Mouse (Mus musculus) lung, embryonic 15.5 days (tissue): ENCODE measurements at regions not wholly inside any gene's neighbourhood (a gene's known extent, or its start where the extent isn't known, plus 50 kb on each side); places are given as distances from the start of the nearest gene placed in this dataset.

Source experiments
- ATAC-seq: fragments of 200-750 bp; cut with Nextera tagmentation; 2 replicates; pipeline ENCODE4 v1.8.0; 2017; ENCODE audit warnings: moderate number of reproducible peaks, borderline replicate concordance; ENCODE audit not compliant: low FRiP score, low TSS enrichment; ENCODE audit errors: extremely low read depth
- H3K27ac ChIP-seq: fragments of 300-500 bp; sonication (generic); 2 replicates; pipeline ENCODE4 v1.5.1; 2015; ENCODE audit warnings: moderate library complexity, mild to moderate bottlenecking, inconsistent platforms
- H3K27me3 ChIP-seq: fragments of 300-500 bp; sonication (generic); 2 replicates; pipeline ENCODE4 v1.6.1; 2015; ENCODE audit warnings: inconsistent platforms
- H3K36me3 ChIP-seq: fragments of 300-500 bp; sonication (generic); 2 replicates; pipeline ENCODE4 v1.6.1; 2015; ENCODE audit warnings: inconsistent platforms
- H3K4me1 ChIP-seq: fragments of 300-500 bp; sonication (generic); 2 replicates; pipeline ENCODE4 v1.6.1; 2015; ENCODE audit warnings: inconsistent platforms
- H3K4me2 ChIP-seq: fragments of 300-500 bp; sonication (generic); 2 replicates; pipeline ENCODE4 v1.6.1; 2015; ENCODE audit warnings: inconsistent platforms, mild to moderate bottlenecking, moderate library complexity
- H3K4me3 ChIP-seq: fragments of 300-500 bp; sonication (generic); 2 replicates; pipeline ENCODE4 v1.5.1; 2015; ENCODE audit warnings: mild to moderate bottlenecking, inconsistent platforms
- H3K9ac ChIP-seq: fragments of 300-500 bp; sonication (generic); 2 replicates; pipeline ENCODE4 v1.6.1; 2015; ENCODE audit warnings: inconsistent platforms
- H3K9me3 ChIP-seq: fragments of 300-500 bp; sonication (generic); 2 replicates; pipeline ENCODE4 v1.6.1; 2016; ENCODE audit warnings: inconsistent platforms
- WGBS: fragments of 180-500 bp; shearing (Covaris S2); methylation state at CpG from one replicate; pipeline ENCODE4 v1.1.7; 2015; 5-methylcytosine and 5-hydroxymethylcytosine counted together

DNA sequence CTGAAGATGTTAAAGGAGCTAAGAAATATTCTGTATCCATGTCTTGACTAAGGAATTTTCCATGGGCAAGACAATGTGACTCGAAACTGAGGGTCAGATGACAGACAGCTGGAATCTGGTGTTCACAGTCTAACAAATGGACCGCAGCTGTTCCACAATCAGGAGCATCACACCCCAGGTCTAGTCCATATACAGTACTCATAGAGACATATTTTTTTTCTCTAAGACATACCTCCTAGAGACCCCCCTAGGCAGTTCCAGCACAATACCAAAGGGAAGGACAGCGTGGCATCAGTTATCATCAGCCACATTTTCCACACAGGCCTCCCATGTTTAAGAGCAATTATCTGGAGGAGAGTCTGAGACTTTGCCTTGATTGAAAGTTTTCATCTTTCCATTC lies 878.8 kb downstream of the Stpg2 start:
- no peak for ATAC-seq
- Histone ChIP-seq H3K4me3 (no peak overlapping the region), H3K36me3 (no peaks in the 10 kb centered on the region)

DNA sequence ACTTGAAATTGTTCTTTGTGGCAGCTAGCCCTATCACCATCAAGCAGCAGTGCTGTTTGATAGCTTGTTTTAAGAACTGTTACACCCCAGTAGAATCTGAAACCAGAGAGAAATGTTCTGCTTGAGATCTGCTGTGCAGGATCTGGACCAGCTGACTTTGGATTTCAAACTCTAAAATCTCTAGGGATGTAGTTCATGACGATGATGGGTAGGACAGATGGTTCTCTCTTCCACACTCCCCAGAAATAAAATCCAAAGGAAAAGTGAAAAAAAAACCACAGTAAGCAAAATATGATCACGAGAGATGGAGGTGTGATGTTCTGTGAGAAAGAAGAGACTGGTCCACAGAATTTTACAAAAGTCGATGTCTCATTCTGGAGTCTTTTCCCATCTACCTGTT lies 879.9 kb downstream of the Stpg2 start:
- Histone ChIP-seq H3K36me3 (no peaks in the 10 kb centered on the region), H3K4me2 (no peak overlapping the region), H3K4me1 (no peaks in the 10 kb centered on the region), H3K9me3 (no peaks in the 10 kb centered on the region), H3K9ac (no peak overlapping the region), H3K27ac (no peak overlapping the region), H3K27me3 (no peaks in the 10 kb centered on the region), H3K4me3 (no peak overlapping the region)
- no peak for ATAC-seq
- 67% methylated on average over 3 of the region's 3 CpGs for WGBS

More for the DNA sequence above, 878.8 kb downstream of the Stpg2 start:
- WGBS = 61% methylated on average over 3 of the region's 3 CpGs
- Histone ChIP-seq H3K4me2 (no peak overlapping the region), H3K9me3 (no peaks in the 10 kb centered on the region), H3K27me3 (no peaks in the 10 kb centered on the region), H3K27ac (no peak overlapping the region), H3K4me1 (no peaks in the 10 kb centered on the region), H3K9ac (no peak overlapping the region)

GRCm38 (mm10) chr3:140088019-140088418 lies 882.5 kb downstream of the Stpg2 start:
- Histone ChIP-seq H3K27ac (no peak overlapping the region), H3K9ac (no peak overlapping the region), H3K4me2 (no peak overlapping the region), H3K4me1 (no peaks in the 10 kb centered on the region), H3K36me3 (no peaks in the 10 kb centered on the region), H3K9me3 (no peaks in the 10 kb centered on the region), H3K27me3 (no peaks in the 10 kb centered on the region), H3K4me3 (no peak overlapping the region)
- no peak for ATAC-seq
- 54% methylated on average over 3 of the region's 3 CpGs for WGBS

- Histone ChIP-seq H3K9me3 (no peaks in the 10 kb centered on the region), H3K27me3 (no peaks in the 10 kb centered on the region), H3K9ac (no peak overlapping the region), H3K4me2 (no peak overlapping the region), H3K36me3 (no peaks in the 10 kb centered on the region), H3K4me1 (no peaks in the 10 kb centered on the region), H3K27ac (no peak overlapping the region), H3K4me3 (no peak overlapping the region)
- ATAC-seq = no peak
- 48% methylated on average over 2 of the region's 2 CpGs for WGBS
These were observed 886.4 kb downstream of the Stpg2 start for GRCm38 (mm10) chr3:140091900-140092299.

- ATAC-seq = no peak
- Histone ChIP-seq H3K4me3 (no peak overlapping the region), H3K27ac (no peak overlapping the region), H3K9ac (no peak overlapping the region), H3K9me3 (no peaks in the 10 kb centered on the region), H3K4me2 (no peak overlapping the region), H3K36me3 (no peaks in the 10 kb centered on the region), H3K4me1 (no peaks in the 10 kb centered on the region), H3K27me3 (no peaks in the 10 kb centered on the region)
These were observed 891.5 kb downstream of the Stpg2 start for GRCm38 (mm10) chr3:140096854-140097540.

- Histone ChIP-seq H3K4me3 (no peak overlapping the region), H3K4me1 (no peaks in the 10 kb centered on the region), H3K36me3 (no peaks in the 10 kb centered on the region), H3K9me3 (no peaks in the 10 kb centered on the region), H3K27ac (no peak overlapping the region), H3K4me2 (no peak overlapping the region), H3K9ac (no peak overlapping the region), H3K27me3 (no peaks in the 10 kb centered on the region)
- 77% methylated on average over 4 of the region's 4 CpGs for WGBS
- ATAC-seq = no peak
These were observed 903.9 kb downstream of the Stpg2 start for GRCm38 (mm10) chr3:140109401-140109800.

GRCm38 (mm10) chr3:140111414-140112172 lies 906.1 kb downstream of the Stpg2 start:
- Histone ChIP-seq H3K36me3 (no peaks in the 10 kb centered on the region), H3K27me3 (no peaks in the 10 kb centered on the region), H3K4me2 (no peak overlapping the region), H3K4me1 (no peaks in the 10 kb centered on the region), H3K9ac (no peak overlapping the region), H3K9me3 (no peaks in the 10 kb centered on the region), H3K4me3 (no peak overlapping the region), H3K27ac (no peak overlapping the region)
- ATAC-seq = no peak
- 81% methylated on average over 9 of the region's 9 CpGs for WGBS

- Histone ChIP-seq H3K4me2 (no peak overlapping the region), H3K27ac (no peak overlapping the region), H3K27me3 (no peaks in the 10 kb centered on the region), H3K36me3 (no peaks in the 10 kb centered on the region), H3K4me3 (no peak overlapping the region), H3K9ac (no peak overlapping the region), H3K9me3 (no peaks in the 10 kb centered on the region), H3K4me1 (no peaks in the 10 kb centered on the region)
- 62% methylated on average over 1 of the region's 1 CpGs for WGBS
- no peak for ATAC-seq
These were observed 909.6 kb downstream of the Stpg2 start for GRCm38 (mm10) chr3:140115116-140115515.

- H3K9ac ChIP-seq = no peak overlapping the region
- WGBS = 56% methylated on average over 3 of the region's 3 CpGs
- H3K4me1 ChIP-seq = no peaks in the 10 kb centered on the region
- H3K9me3 ChIP-seq = no peaks in the 10 kb centered on the region
- no peak overlapping the region for H3K4me3 ChIP-seq
- H3K27ac ChIP-seq = no peak overlapping the region
- no peaks in the 10 kb centered on the region for H3K36me3 ChIP-seq
- no peak for ATAC-seq
- H3K4me2 ChIP-seq = no peak overlapping the region
- no peaks in the 10 kb centered on the region for H3K27me3 ChIP-seq
These were observed 921.8 kb downstream of the Stpg2 start for GRCm38 (mm10) chr3:140127310-140127709.

GRCm38 (mm10) chr3:140129065-140129778 lies 923.7 kb downstream of the Stpg2 start:
- no peaks in the 10 kb centered on the region for H3K27me3 ChIP-seq
- H3K4me1 ChIP-seq = no peaks in the 10 kb centered on the region
- no peak overlapping the region for H3K9ac ChIP-seq
- H3K9me3 ChIP-seq = no peaks in the 10 kb centered on the region
- H3K4me3 ChIP-seq = no peak overlapping the region
- WGBS = 70% methylated on average over 8 of the region's 8 CpGs
- peak; percentile 14; the same call in 1 of the 2 replicates for ATAC-seq
- H3K4me2 ChIP-seq = no peak overlapping the region
- H3K27ac ChIP-seq = no peak overlapping the region
- H3K36me3 ChIP-seq = no peaks in the 10 kb centered on the region

DNA sequence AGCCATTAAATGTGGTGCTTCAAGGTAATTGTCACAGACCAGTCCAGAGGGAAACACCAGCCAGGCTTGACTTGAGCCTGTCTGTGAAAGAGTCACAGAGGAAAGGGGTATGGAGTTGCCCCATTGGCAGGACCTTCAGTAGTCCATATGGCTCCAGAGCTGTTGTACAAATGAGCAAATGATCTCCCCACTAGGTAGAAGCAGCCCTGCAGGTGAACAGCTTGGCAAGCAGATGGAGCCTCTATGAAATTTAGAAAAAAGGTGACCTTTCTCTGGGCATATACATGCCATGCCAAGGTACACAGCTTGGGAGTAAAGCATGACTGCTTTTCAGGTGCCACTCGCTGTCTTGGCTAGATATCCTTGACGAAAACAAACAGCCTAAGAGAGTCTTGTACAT lies 938.4 kb downstream of the Stpg2 start:
- no peak for ATAC-seq
- Histone ChIP-seq H3K27ac (no peak overlapping the region), H3K4me1 (no peaks in the 10 kb centered on the region), H3K4me3 (no peak overlapping the region), H3K27me3 (no peaks in the 10 kb centered on the region), H3K9me3 (no peaks in the 10 kb centered on the region), H3K9ac (no peak overlapping the region), H3K4me2 (no peak overlapping the region), H3K36me3 (no peaks in the 10 kb centered on the region)
- WGBS = 81% methylated on average over 2 of the region's 2 CpGs
